Mouse (Mus musculus) hindbrain, postnatal 0 days (tissue): ENCODE measurements around the gene Snx30. TPM values are rescaled to one million over a fixed set of nuclear protein-coding genes. Genes with fewer than 3 reads are reported as not detected.

Experiments
- ATAC-seq: fragments of 200-750 bp; cut with Nextera tagmentation; 2 replicates; pipeline ENCODE4 v1.8.0; 2017; ENCODE audit warnings: mild to moderate bottlenecking, moderate TSS enrichment, moderate library complexity
- DNase-seq: peaks from one replicate; pipeline ENCODE4 v3.0.0-alpha.2; 2015; ENCODE audit warnings: low spot score
- H3K27ac ChIP-seq: fragments of 300-500 bp; sonication (generic); 2 replicates; pipeline ENCODE4 v1.5.1; 2014; ENCODE audit warnings: mild to moderate bottlenecking
- H3K27me3 ChIP-seq: fragments of 300-500 bp; sonication (generic); 2 replicates; pipeline ENCODE4 v1.6.1; 2014; ENCODE audit warnings: low read length, mixed read lengths; ENCODE audit not compliant: insufficient read depth
- H3K36me3 ChIP-seq: fragments of 300-500 bp; sonication (generic); 2 replicates; pipeline ENCODE4 v1.6.1; 2014; ENCODE audit warnings: low read length, mixed read lengths; ENCODE audit not compliant: insufficient read depth
- H3K4me1 ChIP-seq: fragments of 300-500 bp; sonication (generic); 2 replicates; pipeline ENCODE4 v1.6.1; 2014; ENCODE audit warnings: antibody characterized with exemption, low read length, mixed read lengths; ENCODE audit not compliant: insufficient read depth
- H3K4me2 ChIP-seq: fragments of 300-500 bp; sonication (generic); 2 replicates; pipeline ENCODE4 v1.6.1; 2014; ENCODE audit warnings: low read depth, mild to moderate bottlenecking, low read length, moderate library complexity, mixed read lengths
- H3K4me3 ChIP-seq: fragments of 300-500 bp; sonication (generic); 2 replicates; pipeline ENCODE4 v1.5.1; 2014; ENCODE audit warnings: low read length
- H3K9ac ChIP-seq: fragments of 300-500 bp; sonication (generic); replicated peaks from 2 replicates; pipeline ENCODE4 v1.6.1; 2014; ENCODE audit warnings: mild to moderate bottlenecking, low read length, moderate library complexity, mixed read lengths
- H3K9me3 ChIP-seq: fragments of 300-500 bp; sonication (generic); 2 replicates; pipeline ENCODE4 v1.6.1; 2016; ENCODE audit warnings: low read length, mixed read lengths
- CTCF ChIP-seq: IDR thresholded peaks from 2 replicates; pipeline ENCODE4 v1.5.1; 2016; ENCODE audit warnings: antibody characterized with exemption, control low read depth, low read depth
- WGBS: fragments of 180-500 bp; shearing (Covaris S2); extraction: QIAGEN DNeasy Blood & Tissue Kit; methylation state at CpG from one replicate; pipeline ENCODE4 v1.1.7; 2014; 5-methylcytosine and 5-hydroxymethylcytosine counted together
- polyA plus RNA-seq: library from polyadenylated mRNA; unstranded; fragments of >200 nt; fragmentation: Nextera tagmentation; extraction: Ambion mirVana; gene quantifications from 2 replicates; pipeline ENCODE4 v1.2.1, GENCODE M21; 2015
- total RNA-seq: library from RNA; depleted of rRNA; stranded (reverse); fragments of >200 nt; gene quantifications from 2 replicates; pipeline ENCODE4 v1.2.3, GENCODE M21; 2014

Gene Snx30
- total and polyA plus RNA-seq, 2 experiments from 2014 or later, result 15.8 to 31.2 TPM

- H3K27me3 ChIP-seq, result no peaks in the 10 kb centered on the region
- no peak overlapping the region for H3K9ac ChIP-seq
- DNase-seq (no peak), ATAC-seq (no peak)
- H3K4me3 ChIP-seq, result no peak overlapping the region
- no peaks in the 10 kb centered on the region for H3K36me3 ChIP-seq
- no peaks in the 10 kb centered on the region; the same call in 1 of the 2 replicates for H3K4me1 ChIP-seq
- 79% methylated on average over 6 of the region's 6 CpGs for WGBS
- no peaks in the 10 kb centered on the region for H3K9me3 ChIP-seq
- TF ChIP-seq CTCF, result no peak
- H3K27ac ChIP-seq, result no peak overlapping the region
- no peak overlapping the region for H3K4me2 ChIP-seq
These were observed 58.2 kb downstream of the Snx30 start for GRCm38 (mm10) chr4:59863869-59864268.

GRCm38 (mm10) chr4:59868086-59868485 is 62.4 kb downstream of the Snx30 start:
- Histone ChIP-seq H3K4me2 (no peak overlapping the region), H3K4me1 (no peaks in the 10 kb centered on the region), H3K9me3 (no peaks in the 10 kb centered on the region), H3K9ac (no peak overlapping the region), H3K4me3 (no peak overlapping the region), H3K27ac (no peak overlapping the region), H3K36me3 (no peaks in the 10 kb centered on the region), H3K27me3 (no peaks in the 10 kb centered on the region)
- 76% methylated on average over 11 of the region's 11 CpGs for WGBS
- no peak for TF ChIP-seq CTCF
- no peak for ATAC-seq
- no peak for DNase-seq

- WGBS, result 37% methylated on average over 6 of the region's 6 CpGs
- no peak overlapping the region for H3K4me3 ChIP-seq
- no peak overlapping the region for H3K4me2 ChIP-seq
- H3K27me3 ChIP-seq, result no peaks in the 10 kb centered on the region
- peak; percentile 72 for DNase-seq
- no peak overlapping the region for H3K9ac ChIP-seq
- H3K27ac ChIP-seq, result no peak overlapping the region
- H3K36me3 ChIP-seq, result no peaks in the 10 kb centered on the region
- no peaks in the 10 kb centered on the region for H3K9me3 ChIP-seq
- peak; percentile 43; the same call in 1 of the 2 replicates for ATAC-seq
- no peak for TF ChIP-seq CTCF
- H3K4me1 ChIP-seq, result no peaks in the 10 kb centered on the region
These were observed 63.9 kb downstream of the Snx30 start for GRCm38 (mm10) chr4:59869488-59870057.

GRCm38 (mm10) chr4:59870433-59870832 is 64.8 kb downstream of the Snx30 start:
- TF ChIP-seq CTCF, result no peak
- Histone ChIP-seq H3K4me1 (no peaks in the 10 kb centered on the region), H3K4me3 (no peak overlapping the region), H3K9ac (no peak overlapping the region), H3K27ac (no peak overlapping the region), H3K27me3 (no peaks in the 10 kb centered on the region), H3K4me2 (no peak overlapping the region), H3K36me3 (no peaks in the 10 kb centered on the region), H3K9me3 (no peaks in the 10 kb centered on the region)
- DNase-seq, result no peak
- ATAC-seq, result no peak
- WGBS, result 74% methylated on average over 6 of the region's 6 CpGs

- ATAC-seq (peak; percentile 80), DNase-seq (peak; percentile 92)
- H3K4me3 ChIP-seq, result no peak overlapping the region
- peak; percentile 92 for TF ChIP-seq CTCF
- no peaks in the 10 kb centered on the region for H3K36me3 ChIP-seq
- no peaks in the 10 kb centered on the region for H3K27me3 ChIP-seq
- no peak overlapping the region for H3K27ac ChIP-seq
- H3K4me2 ChIP-seq, result no peak overlapping the region
- 61% methylated on average over 9 of the region's 9 CpGs for WGBS
- no peaks in the 10 kb centered on the region for H3K9me3 ChIP-seq
- no peaks in the 10 kb centered on the region for H3K4me1 ChIP-seq
- no peak overlapping the region for H3K9ac ChIP-seq
These were observed 65.4 kb downstream of the Snx30 start for GRCm38 (mm10) chr4:59870859-59871591.

GRCm38 (mm10) chr4:59873240-59873639 is 67.6 kb downstream of the Snx30 start:
- no peaks in the 10 kb centered on the region for H3K4me1 ChIP-seq
- H3K4me2 ChIP-seq, result no peak overlapping the region
- H3K9me3 ChIP-seq, result no peaks in the 10 kb centered on the region
- H3K36me3 ChIP-seq, result no peaks in the 10 kb centered on the region
- no peak overlapping the region for H3K27ac ChIP-seq
- DNase-seq, result no peak
- 37% methylated on average over 6 of the region's 6 CpGs for WGBS
- no peaks in the 10 kb centered on the region for H3K27me3 ChIP-seq
- H3K4me3 ChIP-seq, result no peak overlapping the region
- no peak overlapping the region for H3K9ac ChIP-seq
- no peak for TF ChIP-seq CTCF
- no peak for ATAC-seq

GRCm38 (mm10) chr4:59873830-59874229 is 68.2 kb downstream of the Snx30 start:
- ATAC-seq, result no peak
- H3K4me2 ChIP-seq, result no peak overlapping the region
- TF ChIP-seq CTCF, result no peak
- no peaks in the 10 kb centered on the region for H3K27me3 ChIP-seq
- WGBS, result 25% methylated on average over 5 of the region's 5 CpGs
- no peaks in the 10 kb centered on the region for H3K9me3 ChIP-seq
- DNase-seq, result no peak
- H3K36me3 ChIP-seq, result no peaks in the 10 kb centered on the region
- H3K4me1 ChIP-seq, result no peaks in the 10 kb centered on the region
- H3K27ac ChIP-seq, result no peak overlapping the region
- H3K4me3 ChIP-seq, result no peak overlapping the region
- H3K9ac ChIP-seq, result no peak overlapping the region
